Mouse (Mus musculus) cortical plate, adult 2 months (tissue): ENCODE data around the gene Trpm5. TPM values are rescaled to one million over a fixed set of nuclear protein-coding genes. Genes with fewer than 3 reads are reported as not detected.

Source experiments
- H3K27ac ChIP-seq: fragments of 200-500 bp; 2 replicates; pipeline ENCODE4 v1.5.1; 2012; ENCODE audit warnings: low read length, control low read depth, inconsistent platforms; ENCODE audit not compliant: insufficient read depth
- H3K4me1 ChIP-seq: fragments of 200-500 bp; 2 replicates; pipeline ENCODE4 v1.6.1; 2011; ENCODE audit warnings: low read length; ENCODE audit not compliant: control insufficient read depth, insufficient read depth
- H3K4me3 ChIP-seq: fragments of 200-500 bp; 2 replicates; pipeline ENCODE4 v1.5.1; 2011; ENCODE audit warnings: mild to moderate bottlenecking, low read length, control low read depth; ENCODE audit not compliant: insufficient read depth
- CTCF ChIP-seq: fragments of 200-500 bp; IDR thresholded peaks from 2 replicates; pipeline ENCODE4 v1.5.1; 2011; ENCODE audit warnings: mild to moderate bottlenecking, control low read depth, low read length; ENCODE audit not compliant: insufficient read depth; ENCODE audit errors: extremely low read depth
- POLR2A ChIP-seq: fragments of 200-500 bp; IDR thresholded peaks from 2 replicates; pipeline ENCODE4 v1.6.1; 2011; ENCODE audit warnings: mild to moderate bottlenecking, low read length, control low read depth; ENCODE audit not compliant: insufficient read depth; ENCODE audit errors: extremely low read depth
- polyA plus RNA-seq: library from polyadenylated mRNA; depleted of rRNA; stranded (reverse); fragments of >200 nt; gene quantifications from 2 replicates; pipeline ENCODE4 v1.2.3, GENCODE M21; 2012; rRNA removed

Gene Trpm5
- polyA plus RNA-seq, 1 experiment = not detected

DNA sequence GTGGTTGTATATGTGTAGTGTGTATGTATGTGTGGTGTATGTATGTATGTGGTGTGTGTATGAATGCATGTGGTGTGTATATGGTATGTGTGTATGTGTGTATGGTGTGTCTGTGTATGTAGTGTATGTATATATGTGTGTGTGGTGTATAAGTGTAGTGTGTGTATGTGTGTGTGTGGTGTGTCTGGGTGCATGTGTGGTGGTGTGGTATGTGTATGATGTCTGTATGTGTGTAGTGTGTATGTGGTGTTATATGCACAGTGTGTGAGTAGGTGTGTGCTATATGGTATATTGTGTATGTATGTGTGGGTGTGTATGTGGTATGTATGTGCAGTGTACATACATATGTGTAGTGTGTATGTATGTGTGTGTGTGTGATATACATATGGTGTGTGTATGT is 74.4 kb downstream of the Trpm5 start:
- Histone ChIP-seq H3K27ac (no peak overlapping the region), H3K4me3 (no peak overlapping the region), H3K4me1 (no peaks in the 10 kb centered on the region)
- TF ChIP-seq POLR2A (no peak), CTCF (no peak)

Other genes starting within 250 kb of the Trpm5 start
- gene Th, start 163.5 kb downstream of the Trpm5 start, polyA plus RNA-seq = 1.7 and 1.8 TPM in 2 replicates
- 0.51 and 0.81 TPM in 2 replicates for gene Ascl2, start 125.4 kb downstream of the Trpm5 start, polyA plus RNA-seq
- 0.26 and 0.44 TPM in 2 replicates for gene Tspan32, start 89.6 kb downstream of the Trpm5 start, polyA plus RNA-seq
- 638 and 653 TPM in 2 replicates for gene Cd81, start 41.9 kb downstream of the Trpm5 start, polyA plus RNA-seq
- gene Tssc4, start 25.4 kb downstream of the Trpm5 start, polyA plus RNA-seq = 71.6 and 74.4 TPM in 2 replicates
- 0.62 and 0.79 TPM in 2 replicates for gene Kcnq1, start 11.7 kb upstream of the Trpm5 start, polyA plus RNA-seq